Mouse (Mus musculus): Measurements from ENCODE around the gene Grm4.

DNA sequence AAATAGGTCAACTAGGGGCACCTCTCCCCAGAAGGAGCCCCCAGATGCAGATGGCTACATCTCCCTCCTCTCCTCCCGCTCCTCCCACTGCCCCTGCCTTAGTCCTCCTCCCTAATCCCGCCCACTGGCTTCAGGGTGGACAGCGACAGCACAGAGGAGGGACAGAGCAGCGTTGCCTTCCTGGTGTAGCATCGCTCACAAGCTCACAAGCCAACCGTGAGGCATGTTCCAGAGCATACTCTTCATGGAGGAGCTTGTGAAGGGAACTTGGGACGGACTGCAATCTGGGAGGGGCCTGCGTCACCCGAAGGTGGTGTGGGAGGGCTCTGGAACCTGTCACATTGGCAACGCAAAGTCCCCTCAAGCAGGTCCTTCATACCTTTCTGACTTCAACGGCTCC lies 14.8 kb downstream of the Grm4 start:
- TF ChIP-seq POLR2A (IDR thresholded peaks at IDR 0.05; ENCODE audit: borderline replicate concordance, control insufficient read depth, low read depth, low read length) (no peak), CTCF (IDR thresholded peaks at IDR 0.05; ENCODE audit: control insufficient read depth, insufficient read depth, low read length) (no peak)
